Mouse (Mus musculus): ENCODE results near the gene Ccdc63. TPM values are rescaled to one million over a fixed set of nuclear protein-coding genes. Genes with fewer than 3 reads are reported as not detected.

The Ccdc63 gene
- polyA plus RNA-seq, 1 experiment = 8.2 TPM

GRCm38 (mm10) chr5:122168344-122169069, 27.9 kb upstream of the Ccdc63 start:
- Histone ChIP-seq H3K4me1 (ENCODE audit: control insufficient read depth, insufficient read depth, low read length) (no peaks in the 10 kb centered on the region), H3K4me3 (replicated peaks; ENCODE audit: control insufficient read depth, low read depth, low read length) (no peak overlapping the region), H3K27ac (ENCODE audit: control insufficient read depth, insufficient read depth, low read depth, low read length, poor library complexity) (no peak overlapping the region)
- WGBS = 87% methylated on average over 14 of the region's 14 CpGs
- TF ChIP-seq POLR2A (IDR thresholded peaks at IDR 0.05; ENCODE audit: borderline replicate concordance, control insufficient read depth, low read depth, low read length) (no peak), CTCF (IDR thresholded peaks at IDR 0.05; ENCODE audit: control insufficient read depth, insufficient read depth, low read length) (no peak)

GRCm38 (mm10) chr5:122166636-122167161, 26.1 kb upstream of the Ccdc63 start:
- no peak overlapping the region for H3K4me3 ChIP-seq (replicated peaks; ENCODE audit: control insufficient read depth, low read depth, low read length)
- 57% methylated on average over 8 of the region's 8 CpGs for WGBS
- H3K27ac ChIP-seq (ENCODE audit: control insufficient read depth, insufficient read depth, low read depth, low read length, poor library complexity) = no peak overlapping the region
- H3K4me1 ChIP-seq (ENCODE audit: control insufficient read depth, insufficient read depth, low read length) = peaks cover 3% of the 10 kb centered on the region
- TF ChIP-seq CTCF (IDR thresholded peaks at IDR 0.05; ENCODE audit: control insufficient read depth, insufficient read depth, low read length) (no peak), POLR2A (IDR thresholded peaks at IDR 0.05; ENCODE audit: borderline replicate concordance, control insufficient read depth, low read depth, low read length) (no peak)

GRCm38 (mm10) chr5:122165233-122165915, 24.8 kb upstream of the Ccdc63 start:
- Histone ChIP-seq H3K4me1 (ENCODE audit: control insufficient read depth, insufficient read depth, low read length) (peaks cover 5% of the 10 kb centered on the region), H3K27ac (ENCODE audit: control insufficient read depth, insufficient read depth, low read depth, low read length, poor library complexity) (no peak overlapping the region), H3K4me3 (replicated peaks; ENCODE audit: control insufficient read depth, low read depth, low read length) (no peak overlapping the region)
- 76% methylated on average over 6 of the region's 6 CpGs for WGBS
- TF ChIP-seq CTCF (IDR thresholded peaks at IDR 0.05; ENCODE audit: control insufficient read depth, insufficient read depth, low read length) (no peak), POLR2A (IDR thresholded peaks at IDR 0.05; ENCODE audit: borderline replicate concordance, control insufficient read depth, low read depth, low read length) (no peak)

GRCm38 (mm10) chr5:122164011-122164410, 23.4 kb upstream of the Ccdc63 start:
- no peak overlapping the region for H3K27ac ChIP-seq (ENCODE audit: control insufficient read depth, insufficient read depth, low read depth, low read length, poor library complexity)
- peaks cover 5% of the 10 kb centered on the region for H3K4me1 ChIP-seq (ENCODE audit: control insufficient read depth, insufficient read depth, low read length)
- 76% methylated on average over 3 of the region's 3 CpGs for WGBS
- TF ChIP-seq POLR2A (IDR thresholded peaks at IDR 0.05; ENCODE audit: borderline replicate concordance, control insufficient read depth, low read depth, low read length) (no peak), CTCF (IDR thresholded peaks at IDR 0.05; ENCODE audit: control insufficient read depth, insufficient read depth, low read length) (no peak)
- no peak overlapping the region for H3K4me3 ChIP-seq (replicated peaks; ENCODE audit: control insufficient read depth, low read depth, low read length)

GRCm38 (mm10) chr5:122163194-122163593, 22.6 kb upstream of the Ccdc63 start:
- no peak overlapping the region for H3K4me3 ChIP-seq (replicated peaks; ENCODE audit: control insufficient read depth, low read depth, low read length)
- H3K27ac ChIP-seq (ENCODE audit: control insufficient read depth, insufficient read depth, low read depth, low read length, poor library complexity) = no peak overlapping the region
- 14% methylated on average over 6 of the region's 6 CpGs for WGBS
- peaks cover 5% of the 10 kb centered on the region for H3K4me1 ChIP-seq (ENCODE audit: control insufficient read depth, insufficient read depth, low read length)
- TF ChIP-seq CTCF (IDR thresholded peaks at IDR 0.05; ENCODE audit: control insufficient read depth, insufficient read depth, low read length) (no peak), POLR2A (IDR thresholded peaks at IDR 0.05; ENCODE audit: borderline replicate concordance, control insufficient read depth, low read depth, low read length) (no peak)

- TF ChIP-seq CTCF (IDR thresholded peaks at IDR 0.05; ENCODE audit: control insufficient read depth, insufficient read depth, low read length) (no peak), POLR2A (IDR thresholded peaks at IDR 0.05; ENCODE audit: borderline replicate concordance, control insufficient read depth, low read depth, low read length) (no peak)
- peaks cover 5% of the 10 kb centered on the region for H3K4me1 ChIP-seq (ENCODE audit: control insufficient read depth, insufficient read depth, low read length)
- under 1% methylated on average over 42 of the region's 42 CpGs for WGBS
Observed at GRCm38 (mm10) chr5:122158557-122159515, 18.2 kb upstream of the Ccdc63 start.

GRCm38 (mm10) chr5:122157827-122158381, 17.3 kb upstream of the Ccdc63 start, which contains the start of gene Ppp1cc:
TSS of gene Ppp1cc (plus strand) at chr5:122158278.
- Histone ChIP-seq H3K27ac (ENCODE audit: control insufficient read depth, insufficient read depth, low read depth, low read length, poor library complexity) (peak within 1 kb of the TSS; percentile 88), H3K4me1 (ENCODE audit: control insufficient read depth, insufficient read depth, low read length) (peaks cover 5% of the 10 kb centered on the region), H3K4me3 (replicated peaks; ENCODE audit: control insufficient read depth, low read depth, low read length) (peak within 1 kb of the TSS; percentile 93)
- WGBS = under 1% methylated on average over 54 of the region's 54 CpGs
- peak; percentile 82 for TF ChIP-seq POLR2A (IDR thresholded peaks at IDR 0.05; ENCODE audit: borderline replicate concordance, control insufficient read depth, low read depth, low read length)
- TF ChIP-seq CTCF (IDR thresholded peaks at IDR 0.05; ENCODE audit: control insufficient read depth, insufficient read depth, low read length) = peak; percentile 31; the same call in 1 of the 2 replicates

More at GRCm38 (mm10) chr5:122158557-122159515, 18.2 kb upstream of the Ccdc63 start:
- H3K27ac ChIP-seq (ENCODE audit: control insufficient read depth, insufficient read depth, low read depth, low read length, poor library complexity) = peak overlapping the region; percentile 67
- peak overlapping the region; percentile 87 for H3K4me3 ChIP-seq (replicated peaks; ENCODE audit: control insufficient read depth, low read depth, low read length)
